Mouse (Mus musculus) fat pad, adult 2 months (tissue): ENCODE measurements around the gene Gm9999.
"Not testable (repeated sequence)": the region's sequence is repeated elsewhere in the genome, so short reads cannot be mapped to it uniquely, and the experiment has no call there.

ENCODE experiments used
- DNase-seq: peaks from one replicate; pipeline ENCODE4 v3.0.0-alpha.2; 2011; ENCODE audit warnings: low read depth, low spot score; ENCODE audit errors: extremely low read depth

The Gm9999 gene

DNA sequence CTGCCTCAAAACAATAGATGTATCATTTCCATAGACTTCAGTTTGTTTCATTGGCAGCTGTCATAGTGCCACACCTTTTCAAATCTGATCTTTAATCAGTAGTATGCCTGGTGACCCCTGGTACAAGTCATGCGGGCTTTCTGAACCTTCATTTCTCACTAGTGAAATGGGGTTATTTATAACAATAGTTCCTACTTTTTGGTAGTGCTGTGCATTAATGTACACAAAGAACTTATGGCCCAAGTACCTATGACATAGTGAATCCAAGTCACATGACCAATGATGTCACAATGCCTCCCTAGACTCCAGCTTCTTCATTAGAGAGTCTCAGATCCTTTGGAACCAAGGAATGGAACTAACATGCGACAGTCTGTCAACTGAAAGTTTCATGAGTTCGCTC, at the start of gene Gm9999:
Gene Gm9999, plus strand, starts transcription at position 301 of the 400 bp plus-strand sequence.
- no peak for DNase-seq

DNA sequence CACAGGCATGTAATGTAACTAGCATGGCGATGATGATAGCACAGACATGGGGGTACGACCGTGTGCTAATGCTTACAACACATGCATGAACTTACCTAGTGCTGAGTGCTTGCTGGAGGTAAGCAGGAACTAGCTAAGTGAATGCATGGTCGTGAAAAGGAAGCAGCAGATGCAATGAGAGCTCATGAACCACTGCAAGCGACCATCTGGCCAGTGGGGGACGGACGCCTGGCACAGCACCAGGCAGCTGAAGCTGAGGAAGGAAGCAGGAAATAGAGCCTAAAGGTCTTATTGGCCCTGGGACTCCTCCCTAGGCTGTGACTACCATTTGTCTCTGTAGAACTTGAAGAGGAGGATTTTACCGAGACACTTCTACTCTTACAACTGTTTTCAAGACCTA, 48.6 kb upstream of the Gm9999 start:
- no peak for DNase-seq

DNA sequence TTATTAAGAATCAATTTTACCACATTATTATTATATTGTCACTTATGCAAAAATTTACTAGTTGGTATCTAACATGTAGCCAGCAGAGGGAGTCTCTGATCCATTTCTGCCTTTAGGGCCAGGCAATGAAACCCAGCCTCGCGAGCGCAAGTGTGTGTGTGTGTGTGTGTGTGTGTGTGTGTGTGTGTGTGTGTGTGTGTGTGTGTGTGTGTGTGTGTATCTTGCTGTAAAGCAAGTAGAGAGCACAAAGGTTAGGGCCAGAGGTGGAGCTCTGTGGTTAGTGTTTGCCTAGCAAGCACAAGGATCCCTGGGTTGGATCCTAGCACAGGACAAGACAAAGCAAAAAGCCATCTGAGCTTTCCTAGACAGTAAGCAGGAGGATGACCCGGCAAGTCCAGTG, 47.5 kb upstream of the Gm9999 start:
- DNase-seq: no peak

DNA sequence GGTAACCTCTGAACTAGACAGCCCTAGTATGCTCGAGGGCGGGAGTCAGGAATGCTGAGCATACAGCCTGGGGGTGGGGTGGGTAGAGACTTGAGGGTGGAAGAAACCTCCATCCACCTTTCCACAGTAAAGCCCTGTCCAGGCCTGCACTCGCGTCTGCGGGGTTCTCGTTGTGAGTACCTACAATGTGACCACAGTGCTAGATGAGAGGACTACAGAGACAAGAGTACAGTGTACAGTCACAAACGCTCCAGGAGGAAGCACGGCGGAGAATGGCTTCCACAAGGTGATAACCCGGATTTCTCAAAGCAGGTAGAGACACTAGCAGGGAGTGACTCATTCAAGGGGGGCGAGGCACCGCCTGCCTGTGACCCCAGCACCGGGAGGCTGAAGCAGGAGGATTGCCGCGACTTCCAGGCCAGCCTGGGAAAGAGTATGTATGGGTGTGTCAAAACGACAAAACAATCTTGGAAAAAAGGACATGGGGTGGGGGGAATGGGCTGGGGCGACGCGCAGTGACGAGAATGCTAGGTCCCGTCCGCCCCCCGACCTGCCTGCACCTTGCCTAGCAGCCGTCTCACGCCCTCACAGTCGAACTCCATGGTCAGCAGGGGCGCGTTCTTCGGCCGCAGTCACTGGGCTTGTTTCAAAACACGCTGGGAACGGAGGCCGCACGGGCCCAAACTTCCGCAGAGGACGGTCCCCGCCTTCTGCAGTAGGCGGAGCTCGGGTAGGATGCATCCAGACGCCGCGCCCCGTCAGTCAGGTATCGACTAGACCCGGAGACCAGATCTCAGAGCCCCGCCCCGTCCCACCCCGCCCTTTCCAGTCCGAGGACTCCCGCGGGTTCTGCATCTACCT, 25.3 kb upstream of the Gm9999 start, which contains the start of gene Uevld:
Gene Uevld, minus strand, starts transcription at position 697 of the 861 bp plus-strand sequence.
- peak; percentile 50 for DNase-seq

DNA sequence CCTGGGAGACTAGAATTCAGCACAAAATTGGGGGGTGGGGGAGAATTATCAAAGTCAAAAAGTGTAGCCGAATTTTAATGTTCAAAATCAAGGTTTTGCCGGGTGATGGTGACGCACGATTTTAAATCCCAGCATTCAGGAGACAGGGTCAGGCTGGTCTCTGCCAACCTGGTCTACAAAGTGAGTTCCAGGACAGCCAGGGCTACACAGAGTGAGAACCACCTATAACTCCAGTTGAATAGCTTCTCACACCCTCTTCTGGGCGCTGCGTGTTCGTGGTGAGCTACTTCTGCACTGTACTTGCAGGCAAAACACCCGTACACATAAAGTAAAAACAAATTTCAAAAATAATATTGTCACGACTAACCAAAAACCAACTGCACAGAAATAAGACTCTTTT, 24.5 kb upstream of the Gm9999 start:
- no peak for DNase-seq

DNA sequence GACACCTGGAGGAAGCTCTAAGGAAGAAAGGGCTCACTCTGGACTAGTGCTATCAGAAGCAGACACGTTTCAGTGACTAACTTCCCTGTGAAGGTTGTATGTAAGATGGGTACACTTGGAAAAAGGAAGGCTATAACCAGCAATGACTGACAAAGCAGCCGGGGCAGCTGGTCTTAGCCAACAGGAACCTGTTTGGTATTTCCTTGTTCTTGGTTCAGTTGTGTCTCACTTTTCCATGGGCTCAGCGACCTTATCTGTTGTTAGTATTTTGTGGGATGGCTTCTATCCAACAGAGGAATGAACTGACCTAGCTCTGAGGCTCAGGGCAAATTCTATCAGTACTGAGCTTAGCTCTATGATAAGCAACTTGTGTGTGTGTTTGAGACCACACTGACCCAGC, 22.4 kb upstream of the Gm9999 start:
- no peak for DNase-seq

DNA sequence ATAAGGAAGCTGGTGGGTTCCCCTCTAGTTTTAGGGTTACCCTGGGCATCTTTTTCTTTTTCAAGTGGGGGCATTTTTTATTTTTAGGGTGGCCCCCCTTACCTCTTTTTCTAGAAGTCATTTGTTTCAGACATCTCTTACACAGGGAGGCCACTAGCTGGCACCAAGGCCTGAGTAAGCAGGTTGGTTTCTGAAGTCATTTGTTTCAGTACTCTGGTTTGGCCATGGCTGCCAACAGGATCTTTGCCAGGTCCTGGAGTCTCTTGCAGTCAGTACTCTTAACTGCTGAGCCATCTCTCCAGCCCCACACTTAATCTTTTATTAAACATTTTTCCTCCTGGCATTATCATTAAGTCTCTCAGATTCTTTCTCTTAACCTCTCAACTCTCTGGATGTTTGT, 21.2 kb upstream of the Gm9999 start:
- no peak for DNase-seq

DNA sequence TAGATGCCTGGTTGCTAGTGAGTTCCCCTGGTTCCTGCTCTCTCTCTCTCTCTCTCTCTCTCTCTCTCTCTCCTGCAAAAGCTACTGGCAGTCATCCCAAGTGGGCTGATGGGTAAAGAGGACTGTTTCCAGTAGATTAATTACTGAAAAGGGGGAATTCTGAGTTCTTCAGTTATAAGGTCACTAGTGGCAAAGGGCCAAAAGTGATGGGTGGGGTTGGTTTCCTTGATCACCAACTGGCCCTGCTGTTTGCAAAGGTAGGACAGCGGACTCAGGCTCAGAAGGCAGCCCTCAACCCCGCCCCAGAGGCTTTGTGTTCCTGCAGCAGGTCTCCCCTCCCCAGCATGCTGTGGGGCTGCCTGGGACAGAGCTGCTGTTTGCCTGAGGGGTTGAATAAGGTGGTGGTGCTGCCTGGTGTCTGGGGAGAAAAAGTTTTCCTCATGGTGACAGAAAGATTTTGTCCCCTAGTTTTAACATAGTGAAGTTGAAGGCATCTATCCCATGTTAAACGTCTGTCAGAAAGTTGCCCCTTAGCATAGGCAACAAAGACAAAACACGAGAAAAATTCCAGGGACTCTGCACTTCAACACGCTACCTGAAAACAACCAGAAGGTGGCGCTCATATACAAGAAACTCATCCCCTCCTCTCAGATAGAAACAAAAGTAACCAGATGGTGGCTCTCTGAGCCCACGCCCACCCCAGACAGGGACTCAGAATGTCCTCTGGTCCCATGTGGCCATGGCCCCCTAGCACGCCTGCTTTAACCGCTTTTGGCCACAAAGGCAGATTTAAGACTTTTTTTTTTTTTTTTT, 20.4 kb upstream of the Gm9999 start:
- no peak for DNase-seq

DNA sequence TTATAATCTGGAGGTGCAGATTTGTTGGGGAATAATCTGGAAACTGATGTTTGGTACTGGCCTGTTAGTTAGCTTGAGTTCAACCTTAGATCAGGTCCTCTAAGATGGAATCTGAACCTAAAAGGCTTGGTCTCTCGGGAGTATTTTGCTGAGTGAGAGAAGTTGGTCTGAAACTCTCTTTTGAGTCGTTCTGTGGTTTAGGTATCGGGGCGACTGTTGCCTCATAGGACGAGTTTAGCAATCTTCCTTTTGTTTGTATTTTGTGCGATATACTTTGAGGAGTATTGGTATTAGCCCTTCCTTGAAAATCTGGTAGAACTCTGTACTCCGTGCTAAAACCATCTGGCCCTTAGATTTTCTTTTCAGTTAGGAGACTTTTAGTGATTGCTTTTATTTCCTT, 19.3 kb upstream of the Gm9999 start:
- no peak for DNase-seq

DNA sequence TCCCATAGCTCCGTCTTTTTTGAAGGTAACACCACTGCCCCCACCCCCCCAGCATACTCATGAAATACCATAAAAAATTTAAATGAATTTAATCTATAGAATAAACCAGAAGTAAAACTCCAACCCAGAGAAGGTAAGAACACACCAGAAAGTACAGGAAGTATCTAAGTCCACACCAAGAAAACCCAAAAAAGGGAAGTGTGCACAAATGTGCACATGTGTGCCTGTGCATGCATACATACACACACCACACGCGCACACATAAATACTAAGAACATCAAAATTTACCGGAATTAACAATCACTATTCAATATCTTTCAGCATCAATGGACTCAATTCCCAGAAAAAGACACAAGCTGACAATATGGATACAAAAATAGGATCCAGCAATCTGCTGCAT, 13.5 kb upstream of the Gm9999 start:
- DNase-seq: no peak

DNA sequence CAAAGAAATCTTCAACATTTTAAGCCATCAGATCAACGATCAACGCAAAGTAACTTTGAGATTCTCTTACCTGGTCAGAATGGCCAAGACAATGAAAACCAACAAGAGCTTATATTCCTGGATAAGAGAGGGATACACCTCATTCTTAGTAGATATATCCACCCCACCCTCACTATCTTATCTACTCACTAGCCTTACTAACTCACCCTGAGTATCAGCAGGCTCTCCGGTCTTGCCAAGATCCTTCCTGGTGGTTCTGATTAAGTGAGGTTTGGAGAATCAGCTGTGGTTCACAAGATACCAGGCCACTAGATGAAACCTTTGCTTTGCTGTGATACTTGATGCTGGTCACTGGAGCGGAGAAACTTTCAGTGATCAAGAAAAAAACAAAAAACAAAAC, 8.7 kb upstream of the Gm9999 start:
- DNase-seq: no peak

DNA sequence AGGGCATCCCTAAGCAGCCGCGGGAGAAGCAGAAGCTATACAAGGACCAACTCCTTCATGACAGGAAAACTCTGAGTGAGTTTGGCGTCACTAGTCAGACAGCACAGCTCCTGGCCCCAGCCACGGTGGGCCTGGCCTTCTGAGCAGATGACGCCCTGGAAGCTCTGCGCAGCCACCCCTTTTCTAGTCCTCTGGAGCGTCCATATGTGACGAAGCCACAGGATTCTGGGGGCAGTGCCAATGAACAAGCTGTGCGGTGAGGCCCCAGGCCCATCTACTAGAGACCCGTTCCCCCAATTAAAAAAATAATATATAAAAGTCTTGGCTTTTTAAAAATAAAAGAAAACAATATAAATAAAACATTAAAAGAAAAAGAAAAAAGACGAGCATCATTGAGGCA, 7.9 kb upstream of the Gm9999 start:
- no peak for DNase-seq

DNA sequence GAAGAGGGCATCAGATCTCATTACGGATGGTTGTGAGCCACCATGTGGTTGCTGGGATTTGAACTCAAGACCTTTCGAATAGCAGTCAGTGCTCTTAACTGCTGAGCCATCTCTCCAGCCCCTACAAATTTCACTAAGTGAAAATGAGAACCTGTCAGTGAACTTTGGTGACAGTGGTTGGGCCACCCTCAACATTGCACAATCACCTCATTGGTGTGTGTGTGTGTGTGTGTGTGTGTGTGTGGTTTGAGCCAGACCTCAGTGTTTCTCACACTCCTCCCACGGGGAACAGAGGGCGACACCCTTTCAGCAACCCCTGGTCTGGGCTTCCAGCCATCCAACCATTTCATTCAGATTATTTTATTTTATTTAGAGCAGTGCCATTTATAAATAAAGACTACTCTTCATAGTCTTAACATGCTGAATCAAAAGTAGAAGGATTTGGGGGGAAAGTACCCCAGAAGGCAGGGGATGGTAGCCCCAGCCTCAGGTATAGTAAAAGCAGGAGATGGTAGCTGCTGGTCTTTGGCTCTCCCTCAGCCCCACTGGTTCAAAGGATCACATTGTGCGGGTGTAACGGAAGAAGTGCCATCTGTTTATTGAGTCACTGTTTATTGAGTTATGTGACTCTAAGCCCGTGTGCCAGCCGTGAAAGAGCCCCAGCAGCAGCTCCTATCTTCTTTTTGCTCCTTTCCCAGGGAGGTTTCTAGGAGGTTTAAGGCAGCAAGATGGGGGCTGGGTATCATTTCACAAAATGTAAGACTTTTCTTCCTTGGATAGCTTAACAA, 2.5 kb downstream of the Gm9999 start:
- no peak for DNase-seq

DNA sequence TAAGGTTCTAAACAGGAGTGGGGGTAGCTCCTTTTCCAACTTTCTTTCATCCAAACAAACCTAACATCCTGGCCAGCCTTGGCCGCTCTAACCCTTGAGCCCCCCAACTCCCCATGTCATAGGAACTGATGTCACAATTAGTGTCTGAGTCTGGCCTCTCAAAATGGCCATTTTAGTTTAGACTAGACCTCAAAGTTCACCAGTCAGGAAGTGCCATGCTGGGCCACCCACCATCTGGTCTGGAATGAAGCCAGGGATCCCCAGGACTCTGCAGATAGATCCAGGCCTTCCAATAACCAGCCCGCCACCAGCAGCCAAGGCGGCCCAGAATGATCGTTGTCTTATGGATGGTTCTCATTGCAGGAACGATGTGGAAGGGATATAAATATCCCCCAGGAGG, 3.3 kb downstream of the Gm9999 start:
- no peak for DNase-seq

DNA sequence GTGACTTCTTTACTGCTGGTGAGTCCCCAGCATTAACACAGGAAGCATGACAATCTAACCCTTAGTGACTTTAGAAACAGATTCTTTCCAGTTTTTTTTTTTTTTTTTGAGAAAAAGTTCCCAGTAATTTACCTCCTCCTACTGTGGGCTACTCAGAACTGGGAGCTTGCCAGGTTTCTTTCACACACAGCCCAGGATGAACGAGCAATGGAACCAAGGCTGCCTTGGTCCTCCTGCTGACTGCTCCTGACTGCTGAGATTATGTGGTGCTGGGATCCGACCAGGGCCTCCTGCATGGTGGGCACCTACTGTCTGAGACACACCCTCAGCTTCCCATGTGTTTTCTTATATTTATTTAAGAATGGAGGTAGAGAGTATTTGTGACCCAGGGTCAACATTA, 3.7 kb downstream of the Gm9999 start:
- no peak for DNase-seq

DNA sequence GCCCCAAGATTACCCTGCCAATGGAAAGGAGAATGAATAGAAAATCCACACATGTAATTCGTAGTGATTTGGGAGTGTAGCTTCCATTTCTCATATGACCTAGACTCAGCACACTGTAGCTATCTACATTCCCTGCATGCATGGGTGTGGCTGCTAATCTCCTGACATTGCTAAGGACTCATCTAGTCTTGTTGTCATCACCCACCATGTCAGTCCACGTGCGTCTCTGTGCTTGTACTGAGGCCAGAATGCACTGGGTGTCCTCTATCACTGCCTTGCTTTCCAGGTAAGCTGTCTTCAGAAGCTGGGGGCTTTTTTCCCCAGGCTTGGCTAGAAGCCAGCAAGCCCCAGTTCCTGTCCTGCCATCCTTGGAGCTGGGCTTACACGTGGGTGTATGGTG, 6.0 kb downstream of the Gm9999 start:
- not testable (repeated sequence) for DNase-seq

DNA sequence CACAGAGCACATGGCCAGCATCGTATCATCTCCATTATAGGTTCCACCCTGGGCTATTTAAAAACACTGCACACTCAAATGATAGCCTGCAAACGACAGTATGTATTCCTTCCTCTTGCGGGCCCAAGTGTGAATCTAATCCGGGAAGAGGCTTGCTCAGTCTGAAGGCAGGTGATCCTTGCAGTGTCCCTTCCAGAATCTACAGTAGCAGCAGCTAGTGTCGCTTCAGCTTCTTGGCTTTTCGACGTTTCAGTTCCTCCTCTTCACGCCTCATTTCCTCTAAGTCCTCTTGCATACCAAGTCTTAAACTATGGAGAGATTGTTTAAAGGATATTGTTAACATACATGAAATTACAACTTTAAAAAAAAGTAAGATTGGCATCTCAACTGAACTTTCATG, 9.7 kb downstream of the Gm9999 start:
- DNase-seq: no peak

DNA sequence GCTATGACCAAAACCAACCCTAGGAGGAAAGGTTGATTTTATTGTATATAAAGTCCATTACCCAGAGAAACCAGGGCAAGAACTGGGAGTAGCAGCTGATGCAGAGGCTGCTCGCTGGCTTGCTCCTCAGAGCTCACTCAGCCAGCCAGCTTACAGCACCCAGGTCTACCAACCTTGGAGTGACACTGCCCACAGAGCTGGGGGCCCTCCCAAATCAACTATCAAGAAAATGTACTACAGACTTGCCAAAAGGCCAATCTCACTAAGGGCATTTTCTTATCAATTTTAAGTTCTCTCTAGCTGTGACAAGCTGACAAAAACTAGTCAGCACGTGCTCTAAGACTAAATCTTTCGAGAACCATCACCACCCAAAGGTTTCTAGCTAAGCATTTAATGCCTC, 12.2 kb downstream of the Gm9999 start:
- DNase-seq: no peak

DNA sequence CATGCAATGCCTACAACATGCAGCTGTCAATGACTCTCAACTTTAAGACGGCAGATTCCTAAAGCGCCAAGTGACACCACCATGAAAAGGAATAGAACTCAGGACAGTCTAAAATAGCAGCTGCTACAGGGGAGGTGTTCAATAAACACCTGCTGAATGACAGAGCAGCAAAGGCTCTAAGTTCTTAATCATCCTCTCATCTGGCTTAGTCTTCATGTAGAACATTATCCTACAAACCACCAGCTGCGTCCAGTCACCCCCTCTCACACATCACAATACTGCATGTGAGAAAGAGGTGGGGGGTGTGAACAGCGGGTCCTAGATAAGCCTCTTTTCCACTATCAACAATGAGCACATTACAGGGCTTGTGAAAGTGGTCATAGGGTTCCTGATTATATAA, 13.6 kb downstream of the Gm9999 start:
- no peak for DNase-seq

DNA sequence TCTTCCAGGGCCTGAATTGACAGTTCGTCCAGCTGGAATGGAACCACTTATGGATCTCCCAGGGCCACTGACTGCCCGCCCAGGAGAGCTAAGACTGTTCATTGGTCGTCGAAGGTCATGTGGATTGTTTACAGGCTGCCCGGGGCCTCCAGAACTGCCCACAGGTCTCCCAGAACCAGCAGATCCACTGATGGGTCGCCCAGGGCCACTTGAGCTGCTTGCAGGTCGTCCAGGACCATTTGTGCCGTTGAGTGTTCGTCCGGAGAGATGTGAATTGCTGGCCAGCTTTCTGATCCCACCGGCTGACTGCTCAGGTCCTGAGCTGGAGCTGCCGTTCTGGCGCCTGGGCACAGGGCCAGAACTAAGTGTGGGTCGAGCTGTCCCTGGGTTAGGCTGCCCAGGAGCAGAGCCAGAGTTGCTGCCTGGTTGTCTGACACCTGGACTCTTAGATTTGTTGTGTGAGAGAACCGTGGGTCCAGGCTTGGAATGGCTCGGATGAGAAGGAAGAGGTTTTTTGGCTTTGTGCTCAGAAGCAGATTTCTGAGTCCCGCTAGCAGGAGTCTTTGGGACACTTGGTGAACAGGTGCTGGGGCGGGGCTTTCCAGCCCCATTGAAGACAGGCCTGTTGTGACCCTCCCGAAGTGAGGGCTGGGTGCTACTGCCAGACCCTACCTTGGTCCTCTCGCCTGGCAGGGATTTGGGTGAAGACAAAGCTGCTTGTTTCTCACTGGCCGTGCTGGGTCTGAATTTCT, 14.4 kb downstream of the Gm9999 start:
- DNase-seq: no peak

DNA sequence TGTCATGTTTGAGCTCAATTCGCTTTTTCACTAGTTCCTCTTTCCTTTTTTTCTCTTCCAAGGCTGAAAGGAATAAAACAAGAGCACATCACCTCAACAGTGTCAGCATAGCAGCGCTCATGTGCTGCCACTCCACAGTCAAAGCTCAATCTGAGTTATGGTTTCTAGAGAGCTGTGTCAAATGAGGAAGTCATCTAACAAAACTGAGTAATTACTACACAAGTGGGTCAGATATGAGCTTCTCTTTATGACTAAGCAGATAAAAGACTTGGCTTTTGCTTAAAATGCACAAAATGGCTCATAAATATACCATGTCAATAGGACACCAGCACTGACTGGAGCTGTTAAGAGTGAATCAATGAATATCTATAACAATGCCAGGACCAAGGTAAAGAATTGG, 15.6 kb downstream of the Gm9999 start:
- DNase-seq: no peak
